Mouse (Mus musculus) limb, embryonic 12.5 days (tissue): ENCODE data around the gene Dhx37. TPM values are rescaled to one million over a fixed set of nuclear protein-coding genes. Genes with fewer than 3 reads are reported as not detected.
A peak's percentile ranks its signal among the peaks of the same experiment; 100 is the strongest.

Experiments
- ATAC-seq: fragments of 200-750 bp; cut with Nextera tagmentation; 2 replicates; pipeline ENCODE4 v1.8.0; 2017; ENCODE audit warnings: low read depth, moderate TSS enrichment; ENCODE audit not compliant: insufficient number of reproducible peaks, insufficient read depth, low FRiP score, low TSS enrichment
- H3K27ac ChIP-seq: fragments of 300-500 bp; sonication (generic); 2 replicates; pipeline ENCODE4 v1.5.1; 2016; ENCODE audit warnings: mild to moderate bottlenecking, moderate library complexity
- H3K27me3 ChIP-seq: fragments of 300-500 bp; sonication (generic); 2 replicates; pipeline ENCODE4 v1.6.1; 2016; ENCODE audit warnings: mild to moderate bottlenecking, moderate library complexity
- H3K36me3 ChIP-seq: fragments of 300-500 bp; sonication (generic); 2 replicates; pipeline ENCODE4 v1.6.1; 2016; ENCODE audit warnings: mild to moderate bottlenecking, moderate library complexity
- H3K4me1 ChIP-seq: fragments of 300-500 bp; sonication (generic); replicated peaks from 2 replicates; pipeline ENCODE4 v1.6.1; 2016
- H3K4me2 ChIP-seq: fragments of 300-500 bp; sonication (generic); 2 replicates; pipeline ENCODE4 v1.6.1; 2016; ENCODE audit warnings: mild to moderate bottlenecking, moderate library complexity
- H3K4me3 ChIP-seq: fragments of 300-500 bp; sonication (generic); replicated peaks from 2 replicates; pipeline ENCODE4 v1.5.1; 2016; ENCODE audit warnings: mild to moderate bottlenecking
- H3K9ac ChIP-seq: fragments of 300-500 bp; sonication (generic); replicated peaks from 2 replicates; pipeline ENCODE4 v1.6.1; 2016; ENCODE audit warnings: mild to moderate bottlenecking, moderate library complexity
- H3K9me3 ChIP-seq: fragments of 300-500 bp; sonication (generic); 2 replicates; pipeline ENCODE4 v1.6.1; 2016; ENCODE audit warnings: mild to moderate bottlenecking, moderate library complexity
- WGBS: fragments of 180-500 bp; shearing (Covaris S2); methylation state at CpG from one replicate; pipeline ENCODE4 v1.1.7; 2016; 5-methylcytosine and 5-hydroxymethylcytosine counted together
- polyA plus RNA-seq: library from polyadenylated mRNA; unstranded; fragments of >200 nt; fragmentation: Nextera tagmentation; extraction: Ambion mirVana; gene quantifications from 2 replicates; pipeline ENCODE4 v1.2.1, GENCODE M21; 2016

Gene Dhx37
- 16.1 and 16.5 TPM in 2 replicates for polyA plus RNA-seq

DNA sequence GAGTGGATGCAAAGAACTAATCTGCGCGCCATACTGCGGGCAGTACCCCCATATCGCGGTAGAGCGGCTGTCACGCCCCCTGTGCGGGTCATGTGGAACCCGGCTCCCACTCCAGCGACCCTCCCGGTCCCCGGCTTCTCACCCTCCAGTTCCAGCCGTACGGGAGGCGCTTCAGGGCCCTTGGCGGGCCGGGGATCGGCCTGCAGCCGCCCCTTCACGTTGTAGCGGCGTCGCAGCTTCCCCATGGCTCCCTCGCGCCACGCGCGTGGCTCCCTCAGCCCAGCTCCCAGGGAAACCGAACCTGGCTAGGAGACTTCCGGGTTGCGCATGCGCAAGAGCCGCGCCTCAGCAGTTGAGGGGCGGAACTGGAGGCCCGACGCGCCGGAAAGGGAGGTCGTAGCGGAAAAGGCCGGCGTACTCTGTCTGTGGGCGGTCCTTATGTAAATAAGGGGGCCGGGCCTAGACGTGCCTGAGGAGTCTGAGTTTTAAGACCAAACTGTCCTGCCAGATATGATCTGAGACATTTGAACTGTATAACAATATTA is at the start of gene Dhx37:
TSS of gene Dhx37 (minus strand) at position 329 of the 545 bp plus-strand sequence.
- peak within 1 kb of the TSS; percentile 89 for H3K9ac ChIP-seq
- H3K36me3 ChIP-seq, result peaks cover 30% of the 10 kb centered on the region
- peak within 1 kb of the TSS; percentile 81 for H3K27ac ChIP-seq
- whole genome bisulfite sequencing, result under 1% methylated on average over 46 of the region's 46 CpGs
- peak within 1 kb of the TSS; percentile 97 for H3K4me2 ChIP-seq
- 0 out of 2 replicates have a peak, but pooled peaks cover 4% of the 10 kb centered on the region for H3K9me3 ChIP-seq
- H3K4me3 ChIP-seq, result peak within 1 kb of the TSS; percentile 93
- H3K27me3 ChIP-seq, result no peaks in the 10 kb centered on the region
- peaks cover 12% of the 10 kb centered on the region for H3K4me1 ChIP-seq
- peak; percentile 91 for ATAC-seq

DNA sequence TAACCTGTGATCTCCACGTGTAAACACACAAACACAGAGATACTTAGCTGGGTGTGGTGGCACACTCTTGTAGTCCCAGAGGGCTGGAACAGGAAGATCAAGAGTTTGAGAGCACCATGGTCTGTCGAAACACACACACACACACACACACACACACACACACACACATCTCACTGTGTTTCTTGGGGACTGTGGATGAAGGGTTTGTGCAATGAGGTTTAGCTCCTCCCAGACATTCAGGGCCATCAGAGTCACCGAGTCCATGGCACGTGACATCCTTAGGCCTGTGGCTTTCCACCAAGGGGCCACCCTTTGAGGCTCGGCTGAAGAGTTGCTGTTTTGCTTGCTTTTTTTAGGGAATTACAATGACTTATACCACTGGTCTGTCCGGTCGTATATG is 48.6 kb upstream of the Dhx37 start:
- Histone ChIP-seq H3K4me2 (no peak overlapping the region), H3K36me3 (peaks cover 45% of the 10 kb centered on the region), H3K4me1 (peaks cover 6% of the 10 kb centered on the region), H3K4me3 (no peak overlapping the region), H3K27me3 (no peaks in the 10 kb centered on the region), H3K9me3 (no peaks in the 10 kb centered on the region), H3K27ac (no peak overlapping the region), H3K9ac (no peak overlapping the region)
- ATAC-seq, result no peak
- 95% methylated on average over 7 of the region's 7 CpGs for WGBS

DNA sequence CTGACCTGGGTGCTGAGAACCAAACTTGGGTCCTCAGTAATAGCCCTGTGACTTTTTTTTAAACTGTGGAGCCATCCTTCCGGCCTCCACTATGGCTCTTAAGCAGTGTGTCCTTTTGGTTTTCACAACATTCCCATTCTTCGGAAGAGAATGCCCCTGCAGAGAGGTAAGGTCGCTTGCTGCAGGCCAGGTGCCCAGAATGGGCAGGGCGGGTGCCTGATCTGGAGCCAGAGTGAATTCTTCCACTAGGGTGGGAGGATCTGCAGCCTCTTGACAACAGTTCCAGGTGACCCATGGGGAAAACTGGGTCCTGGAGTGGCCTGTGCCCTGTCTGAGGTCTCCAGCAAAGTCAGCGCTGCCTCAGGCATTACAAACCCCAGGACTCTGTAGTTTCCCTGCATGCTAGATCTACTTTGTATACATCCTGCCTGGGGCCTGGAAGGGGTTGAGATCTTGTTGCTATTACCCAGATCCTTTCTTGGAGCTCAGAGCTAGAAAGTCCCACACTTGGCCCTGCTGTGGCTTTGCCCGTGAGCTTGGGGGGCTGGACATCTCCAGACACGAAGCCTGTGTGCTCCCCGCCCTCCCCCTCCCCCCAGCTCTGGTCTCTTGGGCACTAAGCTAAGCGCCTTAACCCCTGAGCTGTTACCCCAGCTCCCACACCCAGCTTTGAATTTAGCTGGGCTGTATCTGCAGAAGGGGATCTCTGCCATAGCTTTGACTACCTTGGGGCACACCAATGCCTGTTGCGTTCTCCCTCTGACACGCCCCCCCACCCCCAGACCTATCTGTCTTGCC is 46.7 kb upstream of the Dhx37 start:
- no peaks in the 10 kb centered on the region for H3K27me3 ChIP-seq
- H3K4me1 ChIP-seq, result peaks cover 21% of the 10 kb centered on the region
- H3K9ac ChIP-seq, result no peak overlapping the region; the same call in 1 of the 2 replicates
- ATAC-seq, result no peak
- no peak overlapping the region for H3K4me2 ChIP-seq
- H3K9me3 ChIP-seq, result no peaks in the 10 kb centered on the region
- H3K36me3 ChIP-seq, result peaks cover 34% of the 10 kb centered on the region
- H3K4me3 ChIP-seq, result no peak overlapping the region
- no peak overlapping the region for H3K27ac ChIP-seq
- WGBS, result 81% methylated on average over 11 of the region's 11 CpGs

DNA sequence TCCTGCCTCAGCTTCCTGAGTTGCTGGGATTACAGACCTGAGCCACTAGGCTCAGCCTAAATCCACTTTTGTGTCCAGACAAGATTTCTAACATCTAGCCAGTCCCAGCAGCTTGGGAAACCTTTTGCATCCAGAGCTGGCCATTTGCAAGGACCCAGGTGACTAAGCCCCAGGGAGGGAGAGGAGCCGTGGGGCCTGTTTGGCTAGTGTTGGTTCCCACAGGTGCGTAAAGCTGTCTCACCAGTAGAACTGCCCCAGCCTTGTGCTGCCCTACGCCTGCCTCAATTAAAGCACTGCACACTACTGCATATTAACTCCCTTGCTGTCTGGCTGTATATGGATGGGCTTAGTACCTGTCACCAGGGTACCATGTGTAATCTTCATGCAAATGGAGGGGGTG is 45.5 kb upstream of the Dhx37 start:
- no peaks in the 10 kb centered on the region for H3K27me3 ChIP-seq
- H3K4me2 ChIP-seq, result no peak overlapping the region
- WGBS, result 76% methylated on average over 3 of the region's 3 CpGs
- peaks cover 21% of the 10 kb centered on the region for H3K4me1 ChIP-seq
- H3K36me3 ChIP-seq, result peaks cover 23% of the 10 kb centered on the region
- H3K9me3 ChIP-seq, result no peaks in the 10 kb centered on the region
- ATAC-seq, result no peak
- H3K9ac ChIP-seq, result no peak overlapping the region
- H3K4me3 ChIP-seq, result no peak overlapping the region
- no peak overlapping the region for H3K27ac ChIP-seq

DNA sequence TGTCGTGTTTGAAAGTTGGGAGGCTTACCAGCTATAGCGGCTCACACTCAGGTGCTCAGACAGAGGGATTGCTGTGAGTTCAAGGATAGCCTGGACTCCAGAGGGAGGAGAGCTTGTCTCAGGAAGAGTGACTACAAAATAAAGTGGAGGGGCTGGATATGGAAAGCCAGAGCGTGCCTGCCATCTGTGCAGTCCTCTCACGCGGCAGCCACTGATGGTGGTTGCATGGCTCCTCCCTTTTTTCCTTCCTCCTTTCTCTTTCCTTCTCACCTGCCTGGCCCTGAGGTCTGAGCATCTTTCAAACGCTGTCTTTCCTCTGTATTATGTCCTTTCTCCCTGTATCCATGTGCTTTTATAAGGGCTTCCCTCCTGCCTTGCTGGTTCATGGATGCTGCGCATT is 44.1 kb upstream of the Dhx37 start:
- Histone ChIP-seq H3K9me3 (no peaks in the 10 kb centered on the region), H3K36me3 (peaks cover 13% of the 10 kb centered on the region), H3K4me2 (peak overlapping the region; percentile 90), H3K4me1 (peaks cover 21% of the 10 kb centered on the region), H3K4me3 (no peak overlapping the region), H3K27ac (no peak overlapping the region), H3K9ac (no peak overlapping the region), H3K27me3 (no peaks in the 10 kb centered on the region)
- ATAC-seq, result no peak
- WGBS, result 80% methylated on average over 7 of the region's 7 CpGs

DNA sequence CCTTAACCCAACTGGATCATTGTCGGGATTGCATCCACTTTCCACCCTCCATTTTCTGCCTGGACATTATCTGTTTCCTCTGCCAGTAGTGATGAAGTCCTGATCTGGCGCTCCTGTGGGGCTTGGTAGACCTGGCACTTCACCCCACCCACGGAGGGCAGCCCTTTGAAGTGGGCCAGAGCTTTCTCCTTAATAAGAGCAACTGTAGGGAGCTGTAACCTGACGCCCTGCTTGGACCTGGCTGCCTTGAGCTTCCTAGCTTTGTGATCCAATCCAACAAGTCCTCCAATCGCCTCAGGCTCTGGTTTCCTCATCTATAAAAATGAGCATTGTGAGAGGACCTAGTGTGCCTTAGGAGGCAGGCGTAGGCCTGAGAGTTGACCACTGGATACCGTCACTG is 43.6 kb upstream of the Dhx37 start:
- H3K4me2 ChIP-seq, result peak overlapping the region; percentile 90
- no peaks in the 10 kb centered on the region for H3K9me3 ChIP-seq
- no peak for ATAC-seq
- H3K4me3 ChIP-seq, result peak overlapping the region; percentile 82; the same call in 1 of the 2 replicates
- WGBS, result 24% methylated on average over 7 of the region's 7 CpGs
- peaks cover 21% of the 10 kb centered on the region for H3K4me1 ChIP-seq
- H3K27me3 ChIP-seq, result no peaks in the 10 kb centered on the region
- peaks cover 8% of the 10 kb centered on the region for H3K36me3 ChIP-seq
- H3K9ac ChIP-seq, result no peak overlapping the region
- H3K27ac ChIP-seq, result no peak overlapping the region

DNA sequence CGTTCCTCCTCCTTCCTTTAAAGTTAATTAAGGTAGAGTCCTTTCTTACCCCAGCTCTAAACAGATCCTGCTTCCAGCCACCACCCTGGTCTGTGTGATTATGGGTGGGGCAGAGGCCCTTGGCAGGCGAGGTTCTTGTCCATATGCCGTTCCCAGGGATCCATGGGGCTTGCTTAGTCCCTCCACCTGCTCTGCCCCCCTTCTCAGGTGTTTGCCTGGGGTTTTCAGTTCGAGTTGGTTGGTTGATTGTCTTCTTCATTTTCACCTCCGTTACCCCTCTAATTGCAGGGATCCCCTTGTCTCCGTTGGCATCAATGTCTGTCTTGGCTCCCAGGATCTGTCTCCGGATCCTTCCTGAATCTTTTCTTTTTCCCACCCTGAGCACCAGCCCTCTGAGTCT is 42.9 kb upstream of the Dhx37 start:
- Histone ChIP-seq H3K9ac (peak overlapping the region; percentile 79; the same call in 1 of the 2 replicates), H3K27me3 (no peaks in the 10 kb centered on the region), H3K9me3 (no peaks in the 10 kb centered on the region), H3K4me2 (peak overlapping the region; percentile 90), H3K36me3 (peaks cover 6% of the 10 kb centered on the region; the same call in 1 of the 2 replicates), H3K4me3 (peak overlapping the region; percentile 82), H3K27ac (no peak overlapping the region), H3K4me1 (peaks cover 21% of the 10 kb centered on the region)
- 55% methylated on average over 7 of the region's 7 CpGs for WGBS
- ATAC-seq, result no peak

DNA sequence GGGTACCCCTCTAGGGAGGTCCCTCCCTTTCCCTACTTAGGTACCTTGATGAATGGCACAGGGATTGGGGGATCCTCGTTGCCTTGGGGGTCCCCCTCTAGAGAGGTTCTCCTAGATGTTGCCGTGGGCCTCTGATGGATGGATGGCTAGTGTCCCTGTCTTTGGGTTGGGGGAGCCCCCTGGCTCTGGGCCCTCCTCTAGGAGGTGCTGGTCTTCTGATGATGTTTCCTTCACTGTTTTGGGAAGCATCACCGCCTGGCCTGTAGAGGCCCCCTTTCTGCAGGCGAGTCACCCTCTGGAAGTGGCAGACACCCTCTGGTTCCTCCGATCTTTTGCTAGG is 42.3 kb upstream of the Dhx37 start:
- Histone ChIP-seq H3K9ac (peak overlapping the region; percentile 79), H3K36me3 (peaks cover 6% of the 10 kb centered on the region; the same call in 1 of the 2 replicates), H3K27ac (peak overlapping the region; percentile 76; the same call in 1 of the 2 replicates), H3K27me3 (no peaks in the 10 kb centered on the region), H3K9me3 (no peaks in the 10 kb centered on the region), H3K4me3 (peak overlapping the region; percentile 82), H3K4me1 (peaks cover 21% of the 10 kb centered on the region), H3K4me2 (peak overlapping the region; percentile 90)
- 14% methylated on average over 5 of the region's 5 CpGs for WGBS
- no peak for ATAC-seq

DNA sequence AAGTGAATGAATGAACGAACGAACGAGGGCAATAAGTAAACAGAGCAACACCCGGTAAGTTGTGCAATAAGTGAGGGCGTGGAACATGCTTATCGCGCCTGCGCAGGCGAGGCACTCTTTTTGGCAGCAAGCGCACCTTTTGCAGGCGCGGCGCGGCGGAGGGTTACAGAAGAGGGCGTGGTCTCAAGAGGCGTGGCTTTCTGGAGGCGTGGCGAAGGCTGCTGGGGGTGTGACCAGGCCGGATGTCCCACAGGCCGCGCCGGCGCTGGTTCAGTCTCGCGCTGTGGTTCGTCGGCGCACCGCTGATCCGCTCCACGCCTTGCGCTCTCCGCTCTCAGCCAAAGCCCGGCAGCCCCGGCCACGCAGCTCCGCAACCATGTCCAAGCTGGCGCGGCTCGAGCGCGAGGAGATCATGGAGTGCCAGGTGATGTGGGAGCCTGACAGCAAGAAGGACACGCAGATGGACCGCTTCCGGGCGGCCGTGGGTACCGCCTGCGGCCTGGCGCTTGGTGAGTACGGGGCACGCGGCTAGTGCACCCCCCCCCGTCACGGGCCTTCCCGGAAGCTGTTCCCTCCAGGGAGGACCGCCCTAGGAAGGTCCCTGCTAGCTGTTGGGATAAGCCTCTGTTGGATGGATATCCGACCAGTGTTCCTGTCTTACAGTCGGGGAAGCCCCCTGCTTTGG is 41.8 kb upstream of the Dhx37 start, which contains the start of gene Aacs:
TSS of gene Aacs (plus strand) at position 214 of the 685 bp plus-strand sequence.
- Histone ChIP-seq H3K9ac (peak within 1 kb of the TSS; percentile 79), H3K36me3 (peaks cover 6% of the 10 kb centered on the region; the same call in 1 of the 2 replicates), H3K27me3 (no peaks in the 10 kb centered on the region), H3K4me2 (peak within 1 kb of the TSS; percentile 90), H3K4me3 (peak within 1 kb of the TSS; percentile 82), H3K9me3 (no peaks in the 10 kb centered on the region), H3K4me1 (peaks cover 21% of the 10 kb centered on the region), H3K27ac (peak within 1 kb of the TSS; percentile 76)
- ATAC-seq, result peak; percentile 89
- WGBS, result under 1% methylated on average over 60 of the region's 60 CpGs

DNA sequence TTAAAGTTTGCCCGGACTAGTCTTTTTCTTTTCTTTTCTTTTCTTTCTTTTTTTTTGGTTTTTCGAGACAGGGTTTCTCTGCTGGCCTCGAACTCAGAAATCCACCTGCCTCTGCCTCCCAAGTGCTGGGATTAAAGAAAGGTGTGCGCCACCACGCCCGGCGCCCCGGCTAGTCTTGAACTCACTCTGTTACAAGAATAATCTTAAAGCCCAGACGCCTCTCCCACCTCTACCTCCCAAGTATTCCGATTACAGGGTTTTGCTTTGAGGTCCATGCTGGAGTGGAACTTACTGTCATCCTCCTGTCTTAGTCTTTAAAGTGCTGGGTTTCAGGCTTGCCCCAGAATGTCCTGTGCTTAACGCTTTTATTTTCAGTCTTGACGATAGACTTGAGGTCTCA is 41.1 kb upstream of the Dhx37 start:
- WGBS, result 57% methylated on average over 12 of the region's 12 CpGs
- no peaks in the 10 kb centered on the region for H3K27me3 ChIP-seq
- no peak overlapping the region for H3K27ac ChIP-seq
- peaks cover 21% of the 10 kb centered on the region for H3K4me1 ChIP-seq
- H3K4me3 ChIP-seq, result peak overlapping the region; percentile 82
- H3K36me3 ChIP-seq, result peaks cover 6% of the 10 kb centered on the region; the same call in 1 of the 2 replicates
- ATAC-seq, result no peak
- H3K9me3 ChIP-seq, result no peaks in the 10 kb centered on the region
- peak overlapping the region; percentile 79 for H3K9ac ChIP-seq
- peak overlapping the region; percentile 90 for H3K4me2 ChIP-seq
